Mouse (Mus musculus) gonadal fat pad, adult 2 months (tissue): ENCODE measurements around the gene Abca16. TPM values are rescaled to one million over a fixed set of nuclear protein-coding genes. Genes with fewer than 3 reads are reported as not detected.

Source experiments
- DNase-seq: peaks from one replicate; pipeline ENCODE4 v3.0.0-alpha.2; 2012; ENCODE audit warnings: low read depth
- polyA plus RNA-seq: library from polyadenylated mRNA; depleted of rRNA; stranded (reverse); fragments of >200 nt; gene quantifications from 2 replicates; pipeline ENCODE4 v1.2.3, GENCODE M21; 2012; rRNA removed

Abca16 gene
- 0.06 and 0.07 TPM in 2 replicates for polyA plus RNA-seq

DNA sequence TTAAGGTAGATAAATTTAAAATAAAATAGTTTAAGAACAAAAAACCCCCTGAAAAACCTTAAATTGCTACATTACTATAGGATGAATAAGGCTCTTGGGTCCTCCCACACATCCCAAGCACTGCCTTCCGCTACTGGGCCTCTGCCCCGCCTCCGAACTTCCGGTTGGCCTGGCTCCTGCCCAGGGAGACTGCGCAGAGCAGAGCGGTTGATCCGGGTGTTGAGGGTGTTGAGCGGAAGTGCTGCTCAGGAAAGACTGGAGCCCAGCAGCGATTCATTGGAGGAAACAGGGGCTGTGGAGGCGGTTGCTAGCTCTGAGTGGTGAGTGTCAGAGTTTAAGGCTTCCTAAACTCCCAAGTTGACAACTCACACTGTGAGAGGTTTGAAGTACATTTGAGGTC, at the start of gene Abca16:
Gene Abca16 (plus strand): TSS at position 201 of the 400 bp plus-strand sequence.
- DNase-seq: no peak

GRCm38 (mm10) chr7:120361159-120361558, 48.3 kb upstream of the Abca16 start:
- DNase-seq: no peak

GRCm38 (mm10) chr7:120412391-120412790, 2.9 kb downstream of the Abca16 start:
- no peak for DNase-seq

DNA sequence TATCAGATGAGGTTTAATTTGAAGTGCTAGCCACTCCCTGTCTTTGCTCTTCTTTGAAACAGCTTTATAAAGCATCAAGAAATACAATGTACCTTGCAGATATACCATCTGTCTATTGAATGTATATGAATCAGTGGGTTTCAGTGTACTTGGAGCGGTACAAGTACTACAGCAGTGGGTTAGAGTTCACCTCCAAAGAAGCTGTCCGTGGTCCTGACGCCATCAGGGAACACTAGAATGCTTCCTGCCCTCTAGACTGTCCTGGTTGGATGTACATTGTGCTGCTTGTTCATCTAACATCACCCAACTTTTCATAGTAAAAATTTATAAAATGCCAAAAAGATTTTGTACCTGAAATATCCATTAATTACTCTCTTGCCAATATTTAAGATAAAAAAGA, 17.2 kb downstream of the Abca16 start:
- no peak for DNase-seq

- DNase-seq: no peak
Measured at GRCm38 (mm10) chr7:120431464-120431863, 22.0 kb downstream of the Abca16 start.

- DNase-seq: no peak
Measured at GRCm38 (mm10) chr7:120503891-120504662, 94.6 kb downstream of the Abca16 start.

DNA sequence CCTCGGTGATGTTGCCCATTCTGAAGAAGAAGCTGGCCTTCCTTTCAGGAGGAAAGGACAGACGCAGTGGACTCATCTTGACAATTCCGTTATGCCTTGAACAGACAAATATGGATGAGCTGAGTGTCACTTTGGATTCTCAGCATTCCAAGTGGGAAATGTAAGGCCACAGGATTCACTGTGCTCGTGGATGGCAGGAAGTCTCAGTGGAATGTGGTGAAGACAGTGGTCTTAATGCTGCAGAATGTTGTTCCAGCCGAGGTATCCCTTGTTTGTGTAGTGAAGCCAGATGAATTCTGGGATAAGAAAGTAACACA, 95.2 kb downstream of the Abca16 start:
- DNase-seq: no peak

DNA sequence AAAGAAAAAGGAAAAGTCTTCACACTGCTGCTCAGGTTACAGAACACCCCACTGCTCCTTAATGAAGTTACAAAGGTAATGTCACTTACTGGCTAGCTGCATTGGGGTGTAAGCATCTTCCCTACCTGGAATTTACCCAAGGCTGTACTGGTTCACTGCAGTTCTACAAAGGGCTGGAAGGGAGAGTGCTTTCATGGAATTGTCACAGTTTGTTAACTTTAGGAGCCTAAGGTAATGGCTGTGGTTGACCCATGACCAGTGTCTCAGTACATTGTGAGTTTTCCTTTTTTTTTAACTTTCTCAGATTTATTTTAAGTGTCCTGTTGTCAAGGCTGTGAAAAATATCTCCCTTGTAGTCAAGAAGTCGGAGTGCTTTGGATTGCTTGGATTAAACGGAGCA, 125.4 kb downstream of the Abca16 start:
- no peak for DNase-seq

GRCm38 (mm10) chr7:120552479-120553180, 143.2 kb downstream of the Abca16 start:
- no peak for DNase-seq

GRCm38 (mm10) chr7:120553181-120553551, 143.7 kb downstream of the Abca16 start:
- DNase-seq: no peak

GRCm38 (mm10) chr7:120567366-120567765, 157.9 kb downstream of the Abca16 start:
- DNase-seq: no peak

- DNase-seq: no peak
Measured at GRCm38 (mm10) chr7:120576520-120576919, 167.1 kb downstream of the Abca16 start.

Other genes starting within 250 kb of the Abca16 start
- 0.50 and 0.89 TPM in 2 replicates for gene Anks4b, start 235.8 kb upstream of the Abca16 start, polyA plus RNA-seq
- gene Crym, start 207.5 kb upstream of the Abca16 start, polyA plus RNA-seq: 1.4 and 1.6 TPM in 2 replicates
- gene Abca14, start 205.7 kb upstream of the Abca16 start, polyA plus RNA-seq: 0.14 TPM in 1 of 2 replicates, not detected in the other
- 0.04 TPM in 1 of 2 replicates, not detected in the other for gene Abca15, start 81.0 kb upstream of the Abca16 start, polyA plus RNA-seq
- 98.4 and 103 TPM in 2 replicates for gene Uqcrc2, start 225.5 kb downstream of the Abca16 start, polyA plus RNA-seq